Mouse (Mus musculus): Measurements from ENCODE around the gene Pigz.

Pigz gene

DNA sequence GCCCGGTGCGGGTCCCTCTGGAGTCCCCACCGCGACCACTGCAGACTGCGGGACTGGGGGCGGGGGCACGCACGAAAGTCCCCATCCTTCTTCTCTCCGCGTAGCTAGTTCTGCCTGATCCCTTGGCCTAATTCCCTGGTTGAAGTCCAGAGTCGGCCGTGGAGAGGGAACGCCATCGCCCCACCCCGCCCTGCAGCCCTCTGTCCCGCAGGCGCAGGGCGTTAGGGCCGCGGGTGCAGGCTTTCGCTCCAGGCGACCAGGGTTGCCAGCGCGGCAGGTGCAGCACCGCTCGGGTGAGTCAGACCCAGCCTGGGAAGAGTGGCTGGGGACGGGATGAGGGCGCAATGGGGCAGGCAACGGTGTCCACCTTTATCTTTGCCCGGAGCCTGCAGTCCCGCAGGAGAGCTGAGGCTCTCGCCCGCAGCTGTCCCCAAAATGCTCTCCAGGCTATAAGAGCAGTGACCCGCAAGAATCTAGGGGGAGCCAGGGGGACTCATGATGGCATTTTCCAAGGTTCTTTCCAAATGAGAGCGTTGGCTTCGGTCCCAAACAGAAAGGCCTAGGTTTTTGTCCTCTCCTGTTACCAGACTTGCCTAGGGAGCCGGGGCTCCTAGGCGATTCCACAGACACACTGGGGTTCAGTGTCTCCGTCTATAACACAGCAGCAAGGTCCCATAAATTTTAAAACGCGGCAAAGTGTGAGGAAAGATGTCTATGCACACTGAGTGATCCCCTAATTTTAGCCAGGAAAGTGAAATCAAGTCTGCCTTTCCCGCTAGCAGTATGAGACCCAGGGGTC is at the start of gene Pigz:
Pigz (plus strand) TSS at position 101 of the 799 bp plus-strand sequence.
- DNase-seq (ENCODE audit: low read depth, low spot score): peak; percentile 41

DNA sequence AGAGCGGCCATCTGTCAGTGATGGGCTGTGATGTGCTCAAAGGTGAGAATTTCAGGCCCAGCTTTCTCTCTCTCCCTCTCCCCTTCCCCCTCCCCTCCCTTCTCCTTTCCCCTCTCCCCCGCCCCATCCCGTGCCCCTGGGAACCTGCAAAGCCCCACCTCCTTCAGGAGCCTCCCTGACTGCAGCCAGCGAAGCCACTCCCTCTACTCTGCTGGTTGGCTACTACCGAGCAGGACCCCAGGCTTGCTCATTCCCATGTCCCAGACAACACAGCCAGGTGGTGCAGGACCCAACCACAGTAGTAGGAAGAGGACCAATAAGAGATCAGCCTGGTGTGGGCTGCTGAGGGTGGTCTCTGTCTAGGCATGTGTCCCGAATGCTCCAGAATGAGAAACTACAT is 49.7 kb upstream of the Pigz start:
- no peak for DNase-seq (ENCODE audit: low read depth, low spot score)

DNA sequence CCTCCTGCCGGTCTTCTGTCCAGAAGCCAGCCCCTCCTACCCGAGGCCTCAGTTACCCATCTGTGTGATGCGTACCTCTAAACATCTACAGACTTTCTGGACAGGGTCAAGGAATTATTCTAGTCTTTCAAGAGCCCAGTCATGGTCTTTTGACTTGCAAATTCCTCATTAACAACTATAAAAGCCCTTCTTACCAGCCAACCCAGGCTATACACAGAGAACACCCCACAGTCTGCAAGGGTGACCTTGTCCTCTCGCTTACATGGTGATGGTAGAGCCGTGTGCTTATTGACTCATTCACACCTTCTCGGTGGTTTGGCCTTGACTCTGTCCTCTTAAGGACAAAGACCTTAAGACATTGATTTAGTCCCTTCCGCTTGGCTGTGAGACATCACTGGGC is 42.7 kb upstream of the Pigz start:
- no peak for DNase-seq (ENCODE audit: low read depth, low spot score)

DNA sequence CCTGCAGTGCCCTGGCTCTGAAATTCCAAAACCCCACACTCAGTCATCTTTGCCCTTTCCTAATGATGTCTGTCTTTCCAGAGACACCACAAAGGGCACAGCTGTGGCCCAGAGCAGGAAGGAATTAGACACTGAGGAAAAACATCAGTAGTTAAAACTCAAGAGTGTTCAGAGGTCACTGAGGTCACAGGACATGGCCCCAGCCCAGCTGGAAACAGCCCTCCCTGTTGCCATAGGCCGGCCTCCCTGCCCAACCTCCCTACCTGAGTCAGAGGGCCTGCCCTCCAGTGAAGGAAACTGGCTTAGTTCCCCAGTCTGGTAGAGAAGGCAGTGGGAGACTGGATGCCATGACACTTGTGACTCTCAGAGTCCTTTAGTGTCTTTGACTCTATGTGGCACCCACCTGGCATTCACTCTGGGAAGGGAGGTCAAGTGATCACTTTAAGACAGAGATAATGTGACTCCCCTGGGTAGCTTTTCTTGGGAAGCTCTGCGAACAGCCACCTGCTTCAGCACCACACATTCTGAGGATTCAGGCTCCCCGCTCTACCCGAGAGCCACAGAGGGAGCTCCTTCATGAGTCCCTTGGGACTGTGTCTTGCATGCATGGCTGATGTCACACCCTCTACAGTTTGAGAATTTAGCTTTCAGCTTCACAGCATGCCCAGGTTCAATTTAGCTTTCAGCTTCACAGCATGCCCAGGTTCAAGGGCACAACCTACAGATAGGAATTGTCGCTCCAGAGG is 40.1 kb upstream of the Pigz start:
- no peak for DNase-seq (ENCODE audit: low read depth, low spot score)

DNA sequence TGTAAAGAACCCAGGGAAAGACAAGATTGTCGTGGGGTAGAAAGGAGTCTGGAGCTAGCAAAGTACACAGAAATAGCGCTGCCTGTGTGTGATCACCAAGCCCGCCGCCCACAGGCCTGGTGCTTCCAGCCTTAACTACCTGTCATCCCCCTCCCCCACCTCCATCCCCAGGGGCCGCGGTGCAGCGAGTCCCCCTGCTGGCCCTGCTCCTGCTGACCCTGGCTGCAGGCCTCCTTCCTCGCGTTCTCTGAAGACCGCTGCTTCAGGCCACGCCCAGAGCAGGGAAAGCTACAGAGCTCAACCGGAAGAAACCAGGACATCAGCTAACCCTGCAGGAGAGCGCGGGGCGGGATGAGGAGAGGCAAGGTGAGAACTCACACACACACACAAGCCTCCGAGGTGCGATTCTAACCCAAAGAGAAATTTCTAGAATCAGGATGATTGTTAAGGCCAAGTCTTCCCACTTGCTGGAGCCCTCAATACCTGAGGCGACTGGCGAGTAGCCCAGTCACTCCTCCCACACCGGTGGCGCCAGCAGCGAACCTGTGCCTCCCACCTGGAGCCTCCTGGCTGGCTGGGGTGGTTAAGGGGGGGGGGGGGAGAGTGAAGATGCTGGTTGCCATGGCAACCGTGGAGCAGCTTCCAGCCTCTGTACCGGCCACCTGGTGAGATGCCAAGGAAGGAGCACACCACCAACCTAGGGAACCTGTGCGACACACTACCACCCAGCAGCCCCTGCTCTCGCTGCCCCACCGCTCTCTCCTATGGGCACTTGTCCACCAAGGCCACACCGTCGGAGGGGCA is 36.5 kb upstream of the Pigz start:
- no peak for DNase-seq (ENCODE audit: low read depth, low spot score)

DNA sequence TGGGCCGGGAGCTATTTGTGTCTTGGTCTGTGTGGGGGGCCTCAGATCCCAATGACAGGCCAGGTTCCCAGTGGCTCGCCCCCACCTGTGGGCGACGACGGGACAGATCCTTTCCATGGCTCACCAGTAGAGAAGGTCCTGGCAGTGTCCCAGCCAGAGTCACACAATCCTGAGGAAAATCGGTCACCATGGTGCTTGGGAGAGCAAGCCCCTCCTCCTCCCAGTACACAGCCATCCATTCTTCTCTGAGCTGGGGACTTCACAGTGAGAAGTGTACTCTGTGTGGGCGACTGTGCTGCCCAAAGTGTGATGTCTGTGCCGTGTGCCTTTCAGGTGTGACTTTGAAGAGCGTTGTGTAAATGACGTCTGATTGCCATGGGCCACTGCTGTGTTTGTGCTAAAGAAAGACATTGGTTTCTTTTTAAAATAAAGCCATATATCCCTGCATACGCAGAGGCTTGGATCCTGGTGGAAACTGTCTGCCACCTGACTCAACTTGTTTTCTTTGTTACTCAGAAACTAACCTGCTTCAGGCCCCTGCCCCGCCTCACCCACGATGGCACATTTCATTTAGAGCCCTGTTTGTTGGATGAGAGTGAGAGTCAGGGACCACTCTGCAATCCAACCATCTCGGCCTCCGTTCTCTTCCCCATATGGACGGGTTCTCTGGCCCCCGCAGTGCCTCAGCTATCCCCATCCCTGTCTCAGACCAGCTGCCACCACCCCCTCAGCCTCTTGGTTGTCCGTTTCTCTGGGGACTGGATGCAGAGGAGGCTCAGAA is 34.9 kb upstream of the Pigz start:
- DNase-seq (ENCODE audit: low read depth, low spot score): no peak

DNA sequence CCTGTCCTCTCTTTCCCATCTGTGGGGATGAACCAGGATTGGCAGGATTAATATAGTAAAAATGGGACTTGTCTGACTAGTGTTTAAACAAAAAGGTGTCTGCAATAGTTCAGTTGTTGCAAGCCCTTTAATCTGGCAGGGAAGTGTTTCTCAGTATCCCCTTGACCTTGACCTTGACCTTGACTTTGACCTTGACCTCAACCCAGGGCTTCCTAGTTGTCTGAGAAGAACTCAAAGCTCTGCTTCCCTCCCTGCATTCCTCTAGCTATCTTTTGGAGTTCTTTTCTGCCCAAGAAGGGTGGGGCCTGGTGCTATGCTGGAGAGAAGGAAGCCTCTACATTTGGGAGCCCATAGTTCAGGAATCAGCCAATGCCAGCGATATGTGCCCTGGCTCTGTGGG is 31.8 kb upstream of the Pigz start:
- no peak for DNase-seq (ENCODE audit: low read depth, low spot score)

DNA sequence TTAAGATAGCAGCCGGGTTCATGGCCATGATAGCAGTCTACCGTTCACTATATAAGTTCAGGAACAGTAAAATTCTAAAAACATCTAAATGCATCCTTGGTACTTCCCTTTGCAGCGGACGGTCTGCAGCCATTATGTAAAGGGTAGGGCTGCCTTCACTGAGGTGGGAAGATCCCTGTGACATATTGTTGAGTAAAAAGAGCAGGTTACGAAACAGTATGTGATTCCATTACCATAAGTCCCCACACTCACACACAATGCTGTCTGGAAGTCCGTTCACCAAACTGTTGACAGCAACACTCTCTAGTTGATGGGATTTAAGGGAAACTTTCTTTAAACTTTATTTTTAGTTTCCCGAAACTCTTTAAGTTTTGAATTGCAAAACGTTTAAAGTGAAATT is 30.4 kb upstream of the Pigz start:
- no peak for DNase-seq (ENCODE audit: low read depth, low spot score)

DNA sequence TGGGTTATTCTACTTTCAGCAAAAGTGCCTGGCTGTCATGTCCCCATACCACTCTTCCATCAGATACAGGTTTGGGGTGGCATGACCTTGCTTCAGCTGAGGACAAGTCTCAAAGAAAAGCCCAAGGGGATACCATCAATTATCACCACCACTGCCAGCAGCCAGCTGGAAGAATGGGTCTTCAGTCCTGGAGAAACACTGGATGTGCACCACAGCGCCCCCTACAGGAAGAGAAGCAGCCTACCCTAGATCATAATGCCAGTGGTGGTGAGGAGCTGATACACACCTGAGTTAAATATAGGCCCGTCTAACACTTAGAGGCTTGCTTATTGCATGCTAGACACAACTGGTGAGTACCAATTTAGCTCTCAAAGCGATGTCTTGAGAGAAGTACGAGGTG is 28.3 kb upstream of the Pigz start:
- no peak for DNase-seq (ENCODE audit: low read depth, low spot score)

DNA sequence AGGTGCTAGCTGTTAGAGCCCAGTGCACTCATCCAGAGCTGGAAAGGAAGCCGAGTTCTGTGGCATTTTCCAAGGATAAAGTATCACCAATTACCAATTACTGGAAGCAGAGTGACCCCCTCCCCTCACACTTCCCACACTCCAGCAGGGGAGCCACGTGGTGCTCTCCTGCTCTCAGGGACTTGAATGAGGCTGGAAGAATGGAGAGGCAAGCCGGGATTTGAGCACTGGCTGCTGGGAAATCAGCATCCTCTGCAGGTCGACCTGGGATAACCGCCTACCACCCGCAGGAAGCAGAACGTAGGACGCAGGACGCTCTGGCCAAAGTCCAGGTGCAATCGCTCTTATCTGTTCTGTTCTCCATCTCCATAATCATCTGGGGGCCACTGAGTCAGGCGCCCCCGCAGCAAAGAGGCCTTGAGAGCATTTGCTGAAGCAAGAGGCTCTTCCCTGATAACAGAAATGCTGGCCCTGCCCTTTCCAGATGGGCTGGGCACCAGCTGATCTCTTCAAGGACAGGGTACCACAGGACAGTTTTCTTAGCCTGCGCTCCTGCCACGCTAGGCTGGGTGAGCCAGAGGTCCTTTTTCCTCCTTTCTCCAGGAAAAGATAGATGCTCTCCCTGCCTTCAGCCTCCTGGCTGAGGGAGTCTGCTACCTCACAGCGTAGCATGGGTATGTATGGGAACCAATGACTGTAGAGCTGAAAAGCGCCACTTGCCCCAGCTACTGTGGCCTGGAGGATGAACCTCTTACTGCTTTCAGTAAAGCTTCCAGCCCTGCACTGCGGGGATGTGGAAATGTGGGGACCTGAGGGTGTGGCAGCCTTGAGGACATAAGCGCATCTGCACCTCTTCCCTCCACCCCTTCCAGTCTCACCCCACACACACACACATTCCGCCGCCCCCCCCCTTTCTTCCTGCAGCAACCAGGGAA is 27.5 kb upstream of the Pigz start:
- DNase-seq (ENCODE audit: low read depth, low spot score): no peak

DNA sequence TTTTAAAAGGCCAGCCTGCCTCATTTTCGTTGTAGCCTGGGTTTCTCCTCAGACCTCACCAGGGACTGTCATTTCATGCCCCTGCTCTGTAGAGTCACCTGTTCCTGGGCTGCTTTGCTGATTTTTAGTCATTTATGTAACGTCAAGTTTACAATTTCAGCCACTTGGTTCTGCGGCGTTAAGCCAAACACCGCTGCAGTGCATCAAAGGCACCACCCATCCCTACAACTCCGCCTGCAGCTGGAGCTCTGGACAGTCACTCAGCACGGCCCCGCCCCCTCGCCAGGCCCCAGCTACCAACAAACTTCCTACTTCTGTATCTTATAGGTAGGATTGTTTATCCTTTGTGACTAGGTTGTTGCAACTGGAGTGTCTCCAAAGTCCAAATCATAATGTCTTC is 26.8 kb upstream of the Pigz start:
- no peak for DNase-seq (ENCODE audit: low read depth, low spot score)

DNA sequence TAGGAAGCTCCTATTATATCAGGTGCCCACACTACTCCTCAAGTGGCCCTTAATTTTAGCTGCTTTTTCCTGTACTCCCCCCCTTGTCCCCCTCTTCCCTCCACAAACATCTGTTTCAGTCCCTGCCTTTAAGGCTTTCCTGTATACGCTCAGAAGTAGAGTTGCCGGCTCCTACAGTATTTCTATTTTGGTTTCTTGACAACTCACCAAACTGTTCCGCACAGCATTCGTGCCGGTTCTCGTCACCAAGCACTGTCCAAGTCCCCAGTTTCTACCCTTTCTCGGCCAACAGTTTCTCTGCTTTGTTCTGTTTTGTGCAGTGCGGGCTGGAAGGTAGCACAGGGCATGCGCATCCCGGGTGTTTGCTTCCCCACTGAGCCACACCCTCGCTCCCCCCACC is 24.7 kb upstream of the Pigz start:
- no peak for DNase-seq (ENCODE audit: low read depth, low spot score)

DNA sequence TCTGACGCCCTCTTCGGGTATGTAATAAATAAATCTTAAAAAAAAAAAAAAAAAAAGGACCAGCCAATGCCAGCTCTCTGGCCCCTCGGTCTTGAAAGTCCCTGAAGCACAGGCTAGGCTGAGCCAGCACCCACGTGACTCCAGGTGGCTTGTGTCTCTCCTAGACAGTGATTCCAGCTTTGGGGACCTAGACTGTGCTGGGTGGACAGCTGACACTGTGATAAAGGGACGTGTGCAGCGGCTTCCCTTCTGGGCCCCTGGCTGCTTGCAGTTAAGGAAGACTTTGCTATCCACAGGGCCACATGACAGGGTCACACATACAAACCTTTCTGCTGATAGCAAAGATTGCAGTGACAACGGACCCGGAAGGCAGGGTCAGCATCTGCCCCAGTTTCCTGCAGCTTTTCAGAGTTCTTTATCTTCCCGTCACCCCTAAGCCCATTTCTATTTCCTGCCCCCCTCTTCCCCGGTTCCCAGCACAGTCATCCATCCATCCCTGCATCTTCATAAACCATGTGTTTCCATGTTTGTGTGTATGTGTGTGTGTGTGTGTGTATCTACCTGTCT is 23.3 kb upstream of the Pigz start:
- no peak for DNase-seq (ENCODE audit: low read depth, low spot score)

DNA sequence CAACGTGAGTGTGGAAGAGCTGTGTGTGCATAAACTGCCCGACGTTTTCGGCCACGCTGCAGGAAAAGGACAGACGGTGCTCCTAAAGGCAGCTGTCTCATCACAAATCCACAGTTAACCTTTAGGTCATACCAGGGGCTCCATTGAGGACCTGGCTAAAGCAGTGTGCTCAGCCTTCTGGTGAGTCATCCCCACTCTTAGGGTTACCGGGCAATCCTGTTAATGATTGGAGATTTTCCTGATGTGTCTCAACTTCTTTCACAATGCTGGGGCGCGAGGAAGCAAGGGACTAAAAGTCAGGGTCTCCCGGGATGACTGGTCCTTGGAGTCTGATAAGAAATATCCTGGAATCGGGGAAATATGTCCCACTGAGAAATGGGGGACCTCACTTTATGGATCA is 15.9 kb upstream of the Pigz start:
- DNase-seq (ENCODE audit: low read depth, low spot score): no peak

DNA sequence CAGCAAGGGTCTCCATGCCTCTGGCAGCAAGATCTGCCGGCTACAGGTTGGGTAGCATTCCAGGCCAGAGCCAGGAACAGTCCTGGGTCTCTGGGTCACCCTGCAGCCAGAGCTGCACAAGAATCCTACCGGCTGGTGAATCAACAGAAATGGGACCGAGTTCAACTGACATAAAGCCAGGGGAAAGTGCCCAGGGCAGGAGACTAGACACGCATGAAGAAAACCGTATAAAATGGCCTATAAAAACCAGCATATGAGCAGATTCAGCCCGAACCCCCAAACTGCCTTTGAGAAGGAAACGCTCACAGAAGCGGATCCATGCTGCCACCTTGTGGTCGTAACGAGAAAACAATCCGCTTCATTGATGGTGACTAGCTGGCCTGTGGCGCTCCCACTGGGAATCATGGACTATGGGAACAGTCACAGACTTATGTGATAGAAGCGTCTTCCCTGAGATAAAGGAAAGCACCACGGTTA is 15.4 kb upstream of the Pigz start:
- peak; percentile 70 for DNase-seq (ENCODE audit: low read depth, low spot score)

DNA sequence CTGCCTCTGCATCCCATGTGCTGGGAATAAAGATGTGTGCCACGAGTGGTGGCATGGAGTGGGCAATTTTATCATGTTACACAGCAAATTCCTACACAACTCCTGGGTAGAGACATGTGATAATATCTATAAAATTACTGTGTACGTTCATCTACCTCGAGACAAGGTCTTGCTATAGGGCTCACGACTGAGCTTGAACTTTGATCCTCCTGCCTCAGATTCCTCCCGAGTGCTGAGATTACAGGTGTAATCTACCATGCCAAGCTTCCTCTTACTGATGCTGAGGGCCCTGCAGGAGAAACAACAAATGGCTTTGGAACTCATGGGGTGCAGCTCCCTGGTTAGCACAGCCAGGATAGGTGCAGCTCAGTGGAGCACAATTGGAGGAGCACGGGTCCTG is 9.3 kb upstream of the Pigz start:
- no peak for DNase-seq (ENCODE audit: low read depth, low spot score)

DNA sequence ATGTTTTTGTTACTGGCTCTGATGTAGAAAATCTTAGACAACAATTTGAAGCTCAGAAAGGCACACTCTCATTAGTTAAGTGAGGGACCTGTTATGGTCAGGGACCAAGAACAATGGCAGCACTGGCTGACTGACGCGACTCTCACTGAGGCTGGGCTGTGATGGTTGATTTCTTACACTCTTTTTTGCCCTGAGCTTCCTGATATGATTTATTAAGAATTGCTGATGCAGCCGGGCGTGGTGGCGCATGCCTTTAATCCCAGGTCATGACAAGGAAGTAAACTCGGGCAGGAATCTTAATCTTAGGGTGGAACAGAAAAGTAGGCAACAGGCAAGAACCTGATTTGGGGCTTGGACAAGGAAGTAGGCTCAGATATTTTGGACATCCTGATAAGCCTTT is 7.6 kb upstream of the Pigz start:
- DNase-seq (ENCODE audit: low read depth, low spot score): no peak

DNA sequence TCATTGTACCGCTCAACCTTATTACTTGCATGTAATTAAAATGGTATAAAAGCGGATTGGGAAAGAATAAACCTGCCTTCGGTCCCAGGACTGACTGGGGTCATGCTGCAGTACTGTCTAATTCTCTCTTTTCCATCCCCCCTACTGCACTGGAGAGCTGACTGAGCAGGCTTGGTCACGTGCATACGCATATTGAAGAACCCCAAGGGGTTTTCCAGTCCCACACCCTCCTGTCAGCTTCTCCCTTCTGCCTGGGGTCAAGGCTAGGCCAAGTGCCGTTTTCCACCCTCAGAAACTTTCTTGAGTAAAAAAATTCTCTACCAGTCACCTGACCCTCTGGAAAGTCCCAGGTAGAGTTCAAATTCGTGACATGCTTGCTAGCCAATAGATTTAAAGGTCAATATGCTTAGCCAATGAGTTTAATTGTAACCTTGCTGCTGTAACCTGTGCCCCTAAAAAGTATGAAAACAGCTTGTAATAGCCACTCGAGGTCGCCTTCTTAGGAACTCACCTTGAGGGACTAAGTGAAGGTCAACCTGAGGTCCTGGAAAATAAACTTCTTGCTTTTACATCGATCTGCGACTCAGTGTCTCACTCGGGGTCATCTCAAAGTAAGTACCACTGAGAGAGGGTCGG is 7.0 kb upstream of the Pigz start:
- DNase-seq (ENCODE audit: low read depth, low spot score): no peak

DNA sequence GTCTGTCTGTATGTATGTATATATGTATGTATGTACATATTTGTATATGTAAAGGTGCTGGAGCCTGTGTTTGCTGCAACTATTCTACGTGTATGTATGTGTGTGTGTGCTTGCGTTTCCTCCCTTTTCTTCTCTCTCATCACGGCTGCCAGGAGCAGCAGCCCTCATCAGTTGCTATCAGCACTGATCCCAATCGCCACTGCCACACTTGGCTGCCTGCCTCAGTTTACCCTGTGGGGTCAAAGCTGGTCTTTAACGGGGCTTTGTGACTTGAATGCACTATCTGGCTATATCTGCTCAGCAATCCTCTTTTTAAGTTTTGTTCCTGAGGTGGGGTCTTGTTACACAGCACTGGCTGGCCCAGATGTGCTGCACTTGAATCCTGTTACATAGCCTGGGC is 6.2 kb upstream of the Pigz start:
- DNase-seq (ENCODE audit: low read depth, low spot score): no peak

DNA sequence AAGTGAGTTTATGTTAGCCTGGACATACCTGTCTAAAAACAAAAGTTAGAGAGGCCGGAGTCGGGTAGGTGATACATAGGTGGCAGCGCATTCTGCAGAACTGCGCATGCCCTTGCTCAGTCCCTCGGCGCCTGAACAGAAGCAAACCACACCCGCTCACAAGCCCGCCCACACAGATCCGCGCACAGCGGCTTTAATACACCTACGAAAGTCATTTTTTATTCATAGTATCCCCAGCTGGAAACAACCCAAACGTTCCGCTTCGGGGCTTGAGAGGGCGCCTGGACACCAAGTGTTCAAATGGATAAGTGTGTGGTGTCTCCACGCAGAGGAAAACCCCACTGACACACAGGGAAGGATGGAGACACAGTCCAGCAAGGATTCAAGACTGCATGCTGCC is 2.3 kb upstream of the Pigz start:
- no peak for DNase-seq (ENCODE audit: low read depth, low spot score)

All from retina, adult 2 months (tissue).